Mouse (Mus musculus): ENCODE results near the gene Ifi27l2a. TPM values are rescaled to one million over a fixed set of nuclear protein-coding genes. Genes with fewer than 3 reads are reported as not detected.
A peak's percentile ranks its signal among the peaks of the same experiment; 100 is the strongest.
"Not testable (repeated sequence)": the region's sequence is repeated elsewhere in the genome, so short reads cannot be mapped to it uniquely, and the experiment has no call there.

The Ifi27l2a gene
- 1 to 10 TPM; 2.0 to 2.3 TPM for total RNA-seq (2021)
- long read RNA-seq, experiment 1 = 0 reads
- long read RNA-seq, experiment 2, partial matches to known transcripts = 0 of 1 reads
- long read RNA-seq, experiment 2, other reads (novel, unspliced or antisense) = 0 of 1 reads

- no peak within 1 kb of the TSS for H3K4me3 ChIP-seq
- TF ChIP-seq CTCF (IDR thresholded peaks at IDR 0.05) = no peak
- no peak for DNase-seq (ENCODE audit: extremely low spot score in 1 of 2, low spot score in 2 of 2)
- intact Hi-C loops (cut with DNase I) = no loop called here
- H3K27ac ChIP-seq = no peak within 1 kb of the TSS
These were observed at the start of gene Ifi27l2a for GRCm38 (mm10) chr12:103443524-103443923. TSS of gene Ifi27l2a (minus strand) at chr12:103443680.

- H3K4me3 ChIP-seq = no peak overlapping the region
- intact Hi-C loops (cut with DNase I) = loop anchor here (1.0 to 5.0 kb wide), 2 partner anchors 66 to 165 kb away; no protein-coding TSS in a partner anchor
- peak; percentile 57 to 67 for DNase-seq (ENCODE audit: extremely low spot score in 1 of 2, low spot score in 2 of 2)
- peak; percentile 96 for TF ChIP-seq CTCF (IDR thresholded peaks at IDR 0.05)
- H3K27ac ChIP-seq = no peak overlapping the region
These were observed 49.3 kb upstream of the Ifi27l2a start for GRCm38 (mm10) chr12:103492767-103493166.

GRCm38 (mm10) chr12:103491091-103491730 is 47.7 kb upstream of the Ifi27l2a start:
- no peak for TF ChIP-seq CTCF (IDR thresholded peaks at IDR 0.05)
- Histone ChIP-seq H3K27ac (no peak overlapping the region), H3K4me3 (no peak overlapping the region)
- intact Hi-C loops (cut with DNase I) = loop anchor here (5.0 kb wide), 1 partner anchor 164 kb away; no protein-coding TSS in a partner anchor
- no peak for DNase-seq (ENCODE audit: extremely low spot score in 1 of 2, low spot score in 2 of 2)

GRCm38 (mm10) chr12:103487750-103488149 is 44.3 kb upstream of the Ifi27l2a start:
- H3K4me3 ChIP-seq = no peak overlapping the region
- no peak overlapping the region for H3K27ac ChIP-seq
- TF ChIP-seq CTCF (IDR thresholded peaks at IDR 0.05) = no peak
- no peak for DNase-seq (ENCODE audit: extremely low spot score in 1 of 2, low spot score in 2 of 2)
- intact Hi-C loops (cut with DNase I) = no loop called here

- Histone ChIP-seq H3K27ac (no peak overlapping the region), H3K4me3 (no peak overlapping the region)
- DNase-seq (ENCODE audit: extremely low spot score in 1 of 2, low spot score in 2 of 2) = no peak
- TF ChIP-seq CTCF (IDR thresholded peaks at IDR 0.05) = no peak
- intact Hi-C loops (cut with DNase I) = no loop called here
These were observed 43.8 kb upstream of the Ifi27l2a start for GRCm38 (mm10) chr12:103487276-103487675.

- Histone ChIP-seq H3K4me3 (no peak overlapping the region), H3K27ac (no peak overlapping the region)
- TF ChIP-seq CTCF (IDR thresholded peaks at IDR 0.05) = no peak
- intact Hi-C loops (cut with DNase I) = no loop called here
- no peak for DNase-seq (ENCODE audit: extremely low spot score in 1 of 2, low spot score in 2 of 2)
These were observed 43.2 kb upstream of the Ifi27l2a start for GRCm38 (mm10) chr12:103486726-103487125.

- intact Hi-C loops (cut with DNase I); DNase-seq (ENCODE audit: extremely low spot score in 1 of 2, low spot score in 2 of 2); H3K27ac ChIP-seq; H3K4me3 ChIP-seq: not testable (repeated sequence)
These were observed 40.9 kb upstream of the Ifi27l2a start for GRCm38 (mm10) chr12:103484200-103484972.

- H3K4me3 ChIP-seq = no peak overlapping the region
- no peak for TF ChIP-seq CTCF (IDR thresholded peaks at IDR 0.05)
- H3K27ac ChIP-seq = no peak overlapping the region
- no peak for DNase-seq (ENCODE audit: extremely low spot score in 1 of 2, low spot score in 2 of 2)
- intact Hi-C loops (cut with DNase I) = no loop called here
These were observed 39.3 kb upstream of the Ifi27l2a start for GRCm38 (mm10) chr12:103482781-103483180.

- intact Hi-C loops (cut with DNase I) = no loop called here
- Histone ChIP-seq H3K4me3 (no peak overlapping the region), H3K27ac (no peak overlapping the region)
- no peak for TF ChIP-seq CTCF (IDR thresholded peaks at IDR 0.05)
- no peak for DNase-seq (ENCODE audit: extremely low spot score in 1 of 2, low spot score in 2 of 2)
These were observed 38.2 kb upstream of the Ifi27l2a start for GRCm38 (mm10) chr12:103481671-103482070.

- Histone ChIP-seq H3K4me3 (no peak overlapping the region), H3K27ac (no peak overlapping the region)
- intact Hi-C loops (cut with DNase I) = no loop called here
- DNase-seq (ENCODE audit: extremely low spot score in 1 of 2, low spot score in 2 of 2) = no peak
- no peak for TF ChIP-seq CTCF (IDR thresholded peaks at IDR 0.05)
These were observed 34.1 kb upstream of the Ifi27l2a start for GRCm38 (mm10) chr12:103477461-103478015.

GRCm38 (mm10) chr12:103476779-103477389 is 33.4 kb upstream of the Ifi27l2a start:
- no peak for DNase-seq (ENCODE audit: extremely low spot score in 1 of 2, low spot score in 2 of 2)
- no peak overlapping the region for H3K4me3 ChIP-seq
- no peak overlapping the region for H3K27ac ChIP-seq
- intact Hi-C loops (cut with DNase I) = no loop called here
- no peak for TF ChIP-seq CTCF (IDR thresholded peaks at IDR 0.05)

- intact Hi-C loops (cut with DNase I) = no loop called here
- no peak for TF ChIP-seq CTCF (IDR thresholded peaks at IDR 0.05)
- no peak for DNase-seq (ENCODE audit: extremely low spot score in 1 of 2, low spot score in 2 of 2)
- Histone ChIP-seq H3K4me3 (no peak overlapping the region), H3K27ac (no peak overlapping the region)
These were observed 31.0 kb upstream of the Ifi27l2a start for GRCm38 (mm10) chr12:103474481-103474880.

Measured in left cerebral cortex, adult 2 months (tissue).